Mouse (Mus musculus) spleen, postnatal 0 days (tissue): ENCODE results near the gene Prrxl1. TPM values are rescaled to one million over a fixed set of nuclear protein-coding genes. Genes with fewer than 3 reads are reported as not detected.

Experiments
- polyA plus RNA-seq: library from polyadenylated mRNA; unstranded; fragments of >200 nt; fragmentation: Nextera tagmentation; extraction: Ambion mirVana; gene quantifications from 2 replicates; pipeline ENCODE4 v1.2.1, GENCODE M21; 2015

Gene Prrxl1
- not detected in 2 replicates for polyA plus RNA-seq

GRCm38 (mm10) chr14:32599290-32600041 lies at the start of gene Prrxl1:
Gene Prrxl1 (plus strand): TSS chr14:32599407.

GRCm38 (mm10) chr14:32685124-32685826 lies 86.1 kb downstream of the Prrxl1 start, which contains the start of gene 3425401B19Rik:
Gene 3425401B19Rik (minus strand): TSS chr14:32685293.

Other genes starting within 250 kb of the Prrxl1 start
- gene 1700024G13Rik, start 211.0 kb upstream of the Prrxl1 start, polyA plus RNA-seq: not detected in 2 replicates
- gene Slc18a3, start 134.6 kb upstream of the Prrxl1 start, polyA plus RNA-seq: not detected in 2 replicates
- not detected in 2 replicates for gene Chat, start 133.4 kb upstream of the Prrxl1 start, polyA plus RNA-seq
- 9.0 and 11.8 TPM in 2 replicates for gene Ercc6, start 85.9 kb upstream of the Prrxl1 start, polyA plus RNA-seq
- not detected in 2 replicates for gene 3425401B19Rik, start 85.9 kb downstream of the Prrxl1 start, polyA plus RNA-seq
- 1.6 and 2.3 TPM in 2 replicates for gene Tmem273, start 186.6 kb downstream of the Prrxl1 start, polyA plus RNA-seq
- not detected in 2 replicates for gene Fam170b, start 234.6 kb downstream of the Prrxl1 start, polyA plus RNA-seq